Mouse (Mus musculus): ENCODE measurements around the gene Ltb.

- no peak for TF ChIP-seq EP300 (IDR thresholded peaks at IDR 0.05; ENCODE audit: low read depth)
- TF ChIP-seq CTCF (IDR thresholded peaks at IDR 0.05; ENCODE audit: low read depth), result no peak
Observed at GRCm38 (mm10) chr17:35159638-35160037, 34.6 kb upstream of the Ltb start.

Measured in heart, postnatal 0 days (tissue).